Comparison of ENCODE assay signal across 8 mouse cellular contexts in genomic region chrX:99458466-99459200, GRCm38 (mm10). TPM values are rescaled to one million over a fixed set of nuclear protein-coding genes. Genes with fewer than 3 reads are reported as not detected.
A peak's percentile ranks its signal among the peaks of the same experiment; 100 is the strongest.
DNase-seq lines count a peak whose midpoint lies in the region; ATAC-seq and TF ChIP-seq lines count a peak whose summit lies in the region.

No protein-coding gene starts in this region.

- TF ChIP-seq POLR2A in kidney, adult 2 months (IDR thresholded peaks at IDR 0.05; ENCODE audit: low read depth, low read length) = no peak

- no peak overlapping the region for H3K27ac ChIP-seq in kidney, adult 2 months (ENCODE audit: insufficient read depth, low read depth, low read length)
- H3K27ac ChIP-seq in embryonic facial prominence, embryonic 11.5 days (replicated peaks; ENCODE audit: low read depth, low read length) = 0 out of 2 replicates have a peak overlapping the region, but pooled peaks have one; percentile 38
- 0 out of 2 replicates have a peak overlapping the region, but pooled peaks have one; percentile 10 for H3K27ac ChIP-seq in intestine, embryonic 16.5 days (ENCODE audit: low read length)
- peak overlapping the region; percentile 35; the same call in 1 of the 2 replicates for H3K27ac ChIP-seq in neural tube, embryonic 11.5 days (ENCODE audit: low read depth, low read length)

- TF ChIP-seq CTCF in kidney, adult 2 months (conservative IDR thresholded peaks at IDR 0.05; ENCODE audit: insufficient read depth, insufficient read length, low read depth, low read length) = no peak

- H3K27me3 ChIP-seq in kidney, adult 2 months (replicated peaks; ENCODE audit: control insufficient read depth, insufficient read depth, low read length) = no peaks in the 10 kb centered on the region
- no peaks in the 10 kb centered on the region; the same call in 1 of the 2 replicates for H3K27me3 ChIP-seq in embryonic facial prominence, embryonic 11.5 days (ENCODE audit: control insufficient read depth, insufficient read depth, low read length)
- peaks cover 10% of the 10 kb centered on the region; the same call in 1 of the 2 replicates for H3K27me3 ChIP-seq in intestine, embryonic 16.5 days (replicated peaks; ENCODE audit: control insufficient read depth, insufficient read depth, low read length)
- H3K27me3 ChIP-seq in neural tube, embryonic 11.5 days (ENCODE audit: control insufficient read depth, insufficient read depth, low read length) = no peaks in the 10 kb centered on the region

- H3K9me3 ChIP-seq in embryonic facial prominence, embryonic 11.5 days (replicated peaks; ENCODE audit: control insufficient read depth, low read length) = no peaks in the 10 kb centered on the region
- H3K9me3 ChIP-seq in intestine, embryonic 16.5 days (ENCODE audit: control insufficient read depth, low read length) = no peaks in the 10 kb centered on the region
- H3K9me3 ChIP-seq in neural tube, embryonic 11.5 days (ENCODE audit: control insufficient read depth, low read length) = no peaks in the 10 kb centered on the region

- H3K4me1 ChIP-seq in kidney, adult 2 months (ENCODE audit: control insufficient read depth, insufficient read depth, low read length) = no peaks in the 10 kb centered on the region
- no peaks in the 10 kb centered on the region for H3K4me1 ChIP-seq in embryonic facial prominence, embryonic 11.5 days (ENCODE audit: control insufficient read depth, insufficient read depth, low read length)
- H3K4me1 ChIP-seq in intestine, embryonic 16.5 days (ENCODE audit: control insufficient read depth, insufficient read depth, low read length) = 0 out of 2 replicates have a peak, but pooled peaks cover 7% of the 10 kb centered on the region
- H3K4me1 ChIP-seq in neural tube, embryonic 11.5 days (ENCODE audit: control insufficient read depth, insufficient read depth, low read length) = peaks cover 8% of the 10 kb centered on the region; the same call in 1 of the 2 replicates

- DNase-seq in kidney, adult 2 months = peak; percentile 24
- no peak for DNase-seq in kidney, adult 11 months
- peak; percentile 79 for DNase-seq in embryonic facial prominence, embryonic 11.5 days (ENCODE audit: low spot score)
- DNase-seq in neural tube, embryonic 11.5 days (ENCODE audit: low spot score) = peak; percentile 76
- no peak for DNase-seq in cerebellum, postnatal 4 days (ENCODE audit: low spot score in 2 of 2)
- DNase-seq in spleen, adult 12 weeks (ENCODE audit: low spot score) = no peak
- DNase-seq in ovary, adult 18-20 months (ENCODE audit: low spot score) = no peak

- 54% methylated on average over 9 of the region's 10 CpGs for WGBS in kidney, adult 2 months
- WGBS in embryonic facial prominence, embryonic 11.5 days = 28% methylated on average over 9 of the region's 10 CpGs
- 40% methylated on average over 10 of the region's 10 CpGs for WGBS in intestine, embryonic 16.5 days
- WGBS in neural tube, embryonic 11.5 days = 33% methylated on average over 10 of the region's 10 CpGs

- H3K4me2 ChIP-seq in embryonic facial prominence, embryonic 11.5 days (ENCODE audit: low read depth, low read length) = no peak overlapping the region
- H3K4me2 ChIP-seq in intestine, embryonic 16.5 days (ENCODE audit: low read depth, low read length) = no peak overlapping the region
- H3K4me2 ChIP-seq in neural tube, embryonic 11.5 days (ENCODE audit: low read depth) = peak overlapping the region; percentile 24; the same call in 1 of the 2 replicates

- peak; percentile 91 for ATAC-seq in embryonic facial prominence, embryonic 11.5 days (replicated peaks; ENCODE audit: insufficient number of reproducible peaks, low FRiP score, low TSS enrichment, low read depth)
- peak; percentile 69 for ATAC-seq in intestine, embryonic 16.5 days
- ATAC-seq in neural tube, embryonic 11.5 days (ENCODE audit: insufficient read depth, low FRiP score, low TSS enrichment) = peak; percentile 83

- no peak overlapping the region for H3K9ac ChIP-seq in embryonic facial prominence, embryonic 11.5 days (replicated peaks; ENCODE audit: low read length)
- no peak overlapping the region for H3K9ac ChIP-seq in intestine, embryonic 16.5 days (ENCODE audit: low read depth, low read length)
- no peak overlapping the region; the same call in 1 of the 2 replicates for H3K9ac ChIP-seq in neural tube, embryonic 11.5 days (ENCODE audit: low read length)

- no peak overlapping the region for H3K4me3 ChIP-seq in kidney, adult 2 months (ENCODE audit: insufficient read depth, low read depth, low read length)
- no peak overlapping the region for H3K4me3 ChIP-seq in embryonic facial prominence, embryonic 11.5 days (ENCODE audit: low read depth, low read length)
- H3K4me3 ChIP-seq in intestine, embryonic 16.5 days (ENCODE audit: low read length) = no peak overlapping the region
- H3K4me3 ChIP-seq in neural tube, embryonic 11.5 days (ENCODE audit: low read depth, low read length) = no peak overlapping the region

- no peaks in the 10 kb centered on the region for H3K36me3 ChIP-seq in kidney, adult 2 months (ENCODE audit: control insufficient read depth, insufficient read depth, low read length)
- H3K36me3 ChIP-seq in embryonic facial prominence, embryonic 11.5 days (replicated peaks; ENCODE audit: control insufficient read depth, insufficient read depth, low read depth, low read length) = no peaks in the 10 kb centered on the region
- no peaks in the 10 kb centered on the region for H3K36me3 ChIP-seq in intestine, embryonic 16.5 days (ENCODE audit: control insufficient read depth, insufficient read depth, low read length)
- H3K36me3 ChIP-seq in neural tube, embryonic 11.5 days (ENCODE audit: control insufficient read depth, insufficient read depth, low read length) = no peaks in the 10 kb centered on the region

RNA-seq across cellular contexts. Expression of gene Pja1, which starts 12.4 kb away (rescaled TPM):
- 52.0 and 56.2 TPM in 2 replicates for polyA plus RNA-seq in kidney, adult 2 months (2012; rRNA removed)
- polyA plus RNA-seq in embryonic facial prominence, embryonic 11.5 days (2014; fragmentation: Nextera tagmentation; extraction: Ambion mirVana) = 193 and 197 TPM in 2 replicates
- polyA plus RNA-seq in intestine, embryonic 16.5 days (2015; fragmentation: Nextera tagmentation; extraction: Ambion mirVana) = 146 and 162 TPM in 2 replicates
- polyA plus RNA-seq in neural tube, embryonic 11.5 days (2014; fragmentation: Nextera tagmentation; extraction: Ambion mirVana) = 207 and 232 TPM in 2 replicates

Comparison
In these comparisons a context has a peak if more than half of its experiments do, and no peak if none do; other contexts are left out.
1. DNase-seq: peak in kidney, adult 2 months (single experiment), embryonic facial prominence, embryonic 11.5 days (single experiment) and neural tube, embryonic 11.5 days (single experiment); none in kidney, adult 11 months (single experiment), cerebellum, postnatal 4 days (0 of 2), spleen, adult 12 weeks (single experiment) and ovary, adult 18-20 months (single experiment).
2. Peak in every context shown above with its lines, with median percentiles within 50 percentile points of each other: ATAC-seq.